Mouse (Mus musculus) CH12.LX (cell line): ENCODE data around the gene Hpn. TPM values are rescaled to one million over a fixed set of nuclear protein-coding genes. Genes with fewer than 3 reads are reported as not detected.

Source experiments
- DNase-seq: peaks from one replicate; pipeline ENCODE4 v3.0.0-alpha.2; 2013; ENCODE audit errors: extremely low read depth
- H3K27ac ChIP-seq: 2 replicates; pipeline ENCODE4 v1.5.1; 2012; ENCODE audit warnings: low read depth, mild to moderate bottlenecking, control low read depth, moderate library complexity; ENCODE audit not compliant: insufficient read depth
- H3K27me3 ChIP-seq: replicated peaks from 2 replicates; pipeline ENCODE3; 2012; ENCODE audit warnings: inconsistent platforms
- H3K36me3 ChIP-seq, 2 experiments: replicated peaks in 1 of 2; 2 replicates each; pipeline versions ENCODE3 to v1.6.1; 2012; ENCODE audit warnings: inconsistent platforms in 1 of 2, low read length in 1 of 2, mild to moderate bottlenecking in 1 of 2, mixed read lengths in 1 of 2, moderate library complexity in 1 of 2; ENCODE audit not compliant: control insufficient read depth in 1 of 2, insufficient read depth in 1 of 2
- H3K4me1 ChIP-seq, 2 experiments: 2 replicates each; pipeline ENCODE4 v1.6.1; 2012; ENCODE audit warnings: inconsistent platforms in 1 of 2, moderate library complexity in 1 of 2; ENCODE audit not compliant: insufficient read depth in 2 of 2, control insufficient read depth in 1 of 2
- H3K4me2 ChIP-seq: 2 replicates; pipeline ENCODE4 v1.6.1; 2012; ENCODE audit warnings: low read depth, mild to moderate bottlenecking, control low read depth; ENCODE audit not compliant: poor library complexity, insufficient read depth, severe bottlenecking
- H3K4me3 ChIP-seq, 3 experiments: fragments of 150-350 bp in 1 of 3; sonication (generic) in 1 of 3; replicated peaks in 1 of 3; 2 replicates each; pipeline versions ENCODE3 to v1.5.1; 2011 to 2012; ENCODE audit warnings: low read depth in 2 of 3, low read length in 2 of 3, mild to moderate bottlenecking in 2 of 3, moderate library complexity in 2 of 3, control low read depth in 1 of 3, improper control_type of control experiment in 1 of 3, inconsistent platforms in 1 of 3, mixed read lengths in 1 of 3; ENCODE audit not compliant: poor library complexity in 1 of 3
- H3K79me2 ChIP-seq: replicated peaks from 2 replicates; pipeline ENCODE4 v1.6.1; 2012; ENCODE audit warnings: mild to moderate bottlenecking, moderate library complexity; ENCODE audit not compliant: control insufficient read depth, poor library complexity, insufficient read depth, severe bottlenecking; ENCODE audit errors: extremely low read depth
- H3K9ac ChIP-seq: 2 replicates; pipeline ENCODE4 v1.6.1; 2012; ENCODE audit warnings: low read depth, mild to moderate bottlenecking, control low read depth, moderate library complexity; ENCODE audit not compliant: insufficient read depth
- H3K9me3 ChIP-seq: replicated peaks from 2 replicates; pipeline ENCODE3; 2012; ENCODE audit warnings: low read length, inconsistent platforms, mixed read lengths
- CHD2 ChIP-seq: IDR thresholded peaks from 2 replicates; pipeline ENCODE4 v1.6.1; 2011; ENCODE audit warnings: low read length, improper control_type of control experiment
- MAFK ChIP-seq: IDR thresholded peaks from 2 replicates; pipeline ENCODE4 v1.6.1; 2011; ENCODE audit warnings: low read length, improper control_type of control experiment; ENCODE audit not compliant: insufficient replicate concordance
- MAZ ChIP-seq: IDR thresholded peaks from 2 replicates; pipeline ENCODE4 v1.6.1; 2012; ENCODE audit warnings: low read depth, mild to moderate bottlenecking, inconsistent platforms, low read length, improper control_type of control experiment, moderate library complexity
- MEF2A ChIP-seq: IDR thresholded peaks from 2 replicates; pipeline ENCODE4 v1.6.1; 2014; ENCODE audit warnings: low read depth, mild to moderate bottlenecking, inconsistent platforms, low read length, improper control_type of control experiment, borderline replicate concordance
- NRF1 ChIP-seq: IDR thresholded peaks from 2 replicates; pipeline ENCODE4 v1.6.1; 2014; ENCODE audit warnings: low read depth, mild to moderate bottlenecking, inconsistent platforms, low read length, improper control_type of control experiment, moderate library complexity
- POLR2A ChIP-seq: IDR thresholded peaks from 2 replicates; pipeline ENCODE4 v1.6.1; 2011; ENCODE audit warnings: low read depth, mild to moderate bottlenecking, improper control_type of control experiment, low read length
- RCOR1 ChIP-seq: conservative IDR thresholded peaks from 2 replicates; pipeline ENCODE4 v1.6.1; 2012; ENCODE audit warnings: low read depth, mild to moderate bottlenecking, inconsistent platforms, low read length, improper control_type of control experiment
- SIN3A ChIP-seq: IDR thresholded peaks from 2 replicates; pipeline ENCODE4 v1.6.1; 2012; ENCODE audit warnings: low read length, improper control_type of control experiment, inconsistent platforms
- SMC3 ChIP-seq: IDR thresholded peaks from 2 replicates; pipeline ENCODE4 v1.6.1; 2011; ENCODE audit warnings: low read depth, low read length, improper control_type of control experiment
- TBP ChIP-seq: conservative IDR thresholded peaks from 2 replicates; pipeline ENCODE4 v1.6.1; 2011; ENCODE audit warnings: low read depth, low read length, improper control_type of control experiment
- TCF12 ChIP-seq: IDR thresholded peaks from 2 replicates; pipeline ENCODE4 v1.6.1; 2014; ENCODE audit warnings: low read depth, mild to moderate bottlenecking, inconsistent platforms, low read length, improper control_type of control experiment
- ZKSCAN1 ChIP-seq: IDR thresholded peaks from 2 replicates; pipeline ENCODE4 v1.6.1; 2012; ENCODE audit warnings: low read depth, inconsistent platforms, low read length, improper control_type of control experiment, borderline replicate concordance
- ZNF384 ChIP-seq: IDR thresholded peaks from 2 replicates; pipeline ENCODE4 v1.6.1; 2012; ENCODE audit warnings: low read depth, low read length, improper control_type of control experiment, inconsistent platforms
- dilution Hi-C: fragments of 300-500 bp; cut with MboI; formaldehyde crosslinking; loops from 2 replicates; pipeline ENCODE4 v1.14.3; 2020; ENCODE audit warnings: low sequenced_read_pairs; ENCODE audit not compliant: extremely low pct_unique_long_range_greater_than_20kb, extremely low pct_ligation_motif_present
- in situ Hi-C: fragments of 300-500 bp; cut with MboI; formaldehyde crosslinking; loops from 3 replicates; pipeline ENCODE4 v1.14.3; 2019; ENCODE audit warnings: low sequenced_read_pairs, low pct_ligation_motif_present, low pct_unique_long_range_greater_than_20kb, mixed read lengths
- polyA plus RNA-seq: library from polyadenylated mRNA; unstranded; fragments of >175 nt; gene quantifications from 2 replicates; pipeline ENCODE4 v1.2.1, GENCODE M21; 2012; ENCODE audit warnings: low read depth; ENCODE audit not compliant: insufficient read length
- total RNA-seq, 2 experiments: library from RNA; depleted of rRNA; stranded (reverse); fragments of 300-350 nt in 1 of 2; fragments of >200 nt in 1 of 2; gene quantifications; 2 replicates each; pipeline ENCODE4 v1.2.3; 2012 to 2014

Hpn gene
- total and polyA plus RNA-seq, 3 experiments, result 3.0 to 16.7 (median 8.7) TPM

GRCm38 (mm10) chr7:31107781-31108180 lies 7.3 kb downstream of the Hpn start:
- Histone ChIP-seq H3K79me2 (no peaks in the 10 kb centered on the region), H3K9ac (no peak overlapping the region), H3K36me3 (peaks cover 0 to 46% of the 10 kb centered on the region in 2 experiments), H3K4me1 (peaks cover 23 to 64% of the 10 kb centered on the region in 2 experiments), H3K27ac (no peak overlapping the region), H3K9me3 (no peaks in the 10 kb centered on the region), H3K27me3 (no peaks in the 10 kb centered on the region), H3K4me2 (no peak overlapping the region), H3K4me3 (no peak overlapping the region)
- dilution Hi-C loops (no loop called here), in situ Hi-C loops (no loop called here)
- DNase-seq, result no peak
- TF ChIP-seq RCOR1, result no peak
- no peak for TF ChIP-seq TBP
- no peak for TF ChIP-seq CHD2
- no peak for TF ChIP-seq MAZ

- Histone ChIP-seq H3K36me3 (peaks cover 0 to 61% of the 10 kb centered on the region in 2 experiments), H3K9ac (no peak overlapping the region), H3K27ac (no peak overlapping the region), H3K9me3 (no peaks in the 10 kb centered on the region), H3K4me3 (no peak overlapping the region), H3K79me2 (no peaks in the 10 kb centered on the region), H3K4me2 (no peak overlapping the region), H3K27me3 (no peaks in the 10 kb centered on the region), H3K4me1 (peaks cover 15 to 50% of the 10 kb centered on the region in 2 experiments)
- dilution Hi-C loops (no loop called here), in situ Hi-C loops (no loop called here)
- TF ChIP-seq NRF1 (no peak), POLR2A (no peak), MEF2A (no peak), MAFK (no peak), SMC3 (no peak), SIN3A (no peak), CHD2 (no peak), MAZ (no peak), TCF12 (no peak), ZKSCAN1 (no peak), RCOR1 (no peak), ZNF384 (no peak)
- DNase-seq, result no peak
Observed at GRCm38 (mm10) chr7:31106166-31106565, 8.9 kb downstream of the Hpn start.
